Mouse (Mus musculus) heart, embryonic 14.5 days (tissue): ENCODE results near the gene Lrmp. TPM values are rescaled to one million over a fixed set of nuclear protein-coding genes. Genes with fewer than 3 reads are reported as not detected.

ENCODE experiments used
- ATAC-seq: fragments of 200-750 bp; cut with Nextera tagmentation; 2 replicates; pipeline ENCODE4 v1.8.0; 2017; ENCODE audit warnings: low read depth, moderate TSS enrichment; ENCODE audit not compliant: insufficient number of reproducible peaks, insufficient read depth, low FRiP score
- H3K27ac ChIP-seq, 2 experiments: fragments of 200-500 bp in 1 of 2; fragments of 300-500 bp in 1 of 2; sonication (generic) in 1 of 2; replicated peaks in 1 of 2; 2 replicates each; pipeline ENCODE4 v1.5.1; 2012 to 2014; ENCODE audit warnings: low read depth in 2 of 2, low read length in 2 of 2, control low read depth in 1 of 2, mild to moderate bottlenecking in 1 of 2, mixed read lengths in 1 of 2; ENCODE audit not compliant: control insufficient read depth in 1 of 2, insufficient read depth in 1 of 2
- H3K27me3 ChIP-seq: fragments of 300-500 bp; sonication (generic); 2 replicates; pipeline ENCODE4 v1.6.1; 2014; ENCODE audit warnings: mild to moderate bottlenecking, low read length, control low read depth; ENCODE audit not compliant: control insufficient read depth, insufficient read depth
- H3K36me3 ChIP-seq: fragments of 300-500 bp; sonication (generic); 2 replicates; pipeline ENCODE4 v1.6.1; 2014; ENCODE audit warnings: mild to moderate bottlenecking, control low read depth, low read length, mixed read lengths; ENCODE audit not compliant: control insufficient read depth, insufficient read depth
- H3K4me1 ChIP-seq, 2 experiments: fragments of 200-500 bp in 1 of 2; fragments of 300-500 bp in 1 of 2; sonication (generic) in 1 of 2; 2 replicates each; pipeline ENCODE4 v1.6.1; 2012 to 2014; ENCODE audit warnings: low read length in 2 of 2, control low read depth in 1 of 2, mixed read lengths in 1 of 2; ENCODE audit not compliant: control insufficient read depth in 2 of 2, insufficient read depth in 2 of 2
- H3K4me2 ChIP-seq: fragments of 300-500 bp; sonication (generic); 2 replicates; pipeline ENCODE4 v1.6.1; 2014; ENCODE audit warnings: mild to moderate bottlenecking, low read length
- H3K4me3 ChIP-seq, 2 experiments: fragments of 200-500 bp in 1 of 2; fragments of 300-500 bp in 1 of 2; sonication (generic) in 1 of 2; 2 replicates each; pipeline ENCODE4 v1.5.1; 2012 to 2014; ENCODE audit warnings: low read length in 2 of 2, mild to moderate bottlenecking in 2 of 2, control low read depth in 1 of 2, low read depth in 1 of 2, moderate library complexity in 1 of 2; ENCODE audit not compliant: control insufficient read depth in 1 of 2, insufficient read depth in 1 of 2
- H3K9ac ChIP-seq: fragments of 300-500 bp; sonication (generic); 2 replicates; pipeline ENCODE4 v1.6.1; 2014; ENCODE audit warnings: mild to moderate bottlenecking, low read length
- H3K9me3 ChIP-seq: fragments of 300-500 bp; sonication (generic); 2 replicates; pipeline ENCODE4 v1.6.1; 2016; ENCODE audit warnings: low read length, control low read depth; ENCODE audit not compliant: control insufficient read depth
- WGBS: fragments of 180-500 bp; shearing (Covaris S2); extraction: QIAGEN DNeasy Blood & Tissue Kit; methylation state at CpG from one replicate; pipeline ENCODE4 v1.1.7; 2014; 5-methylcytosine and 5-hydroxymethylcytosine counted together
- polyA plus RNA-seq: library from polyadenylated mRNA; unstranded; fragments of >200 nt; fragmentation: Nextera tagmentation; extraction: Ambion mirVana; gene quantifications from 2 replicates; pipeline ENCODE4 v1.2.1, GENCODE M21; 2014

Lrmp gene
- polyA plus RNA-seq, 1 experiment from 2014 or later: 1.4 TPM

DNA sequence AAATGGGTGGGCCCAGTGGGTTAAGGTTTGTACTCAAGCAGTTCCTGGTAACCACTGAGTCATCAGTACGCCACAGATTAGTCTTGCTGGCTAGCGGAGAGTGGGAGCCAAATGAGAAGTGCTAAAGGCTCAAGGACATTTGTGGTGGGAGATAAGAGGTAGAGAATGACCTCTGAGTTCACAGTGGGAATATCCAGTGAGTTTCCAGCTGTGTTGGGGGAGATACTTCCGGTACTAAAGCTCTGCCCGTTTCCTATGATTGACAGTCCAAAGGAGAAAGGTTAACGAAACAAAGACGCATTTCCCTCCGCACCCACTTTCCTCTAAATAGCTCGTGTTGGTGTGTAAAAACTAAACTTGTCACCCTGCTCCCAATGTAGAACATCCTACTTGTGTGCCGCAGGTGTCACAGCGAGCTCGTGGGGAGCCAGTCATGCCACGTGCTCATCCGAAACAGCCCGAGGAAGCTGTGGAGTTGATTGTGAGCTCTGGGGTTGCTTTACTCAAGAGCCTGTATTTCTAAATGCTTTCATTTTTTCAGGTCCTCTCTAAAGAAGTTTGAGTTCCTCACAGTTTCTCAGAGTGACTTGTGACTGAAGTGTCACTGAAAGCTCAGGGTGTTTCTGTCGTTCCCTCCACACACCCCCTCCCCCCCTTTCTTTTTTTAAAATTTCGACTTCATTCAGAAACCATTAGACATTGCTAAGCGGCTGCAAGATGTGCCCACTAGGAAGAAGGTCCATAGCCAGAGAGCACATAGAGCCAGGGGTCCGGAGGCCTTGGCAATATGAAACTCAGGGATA lies 5.5 kb downstream of the Lrmp start:
- peaks cover 31 to 57% of the 10 kb centered on the region in 2 experiments for H3K4me1 ChIP-seq
- no peak overlapping the region for H3K4me3 ChIP-seq
- no peaks in the 10 kb centered on the region for H3K36me3 ChIP-seq
- H3K27me3 ChIP-seq: no peaks in the 10 kb centered on the region
- peak overlapping the region; percentile 41 for H3K4me2 ChIP-seq
- 0 out of 2 replicates have a peak overlapping the region, but pooled peaks have one; percentile 11 for H3K9ac ChIP-seq
- WGBS: 24% methylated on average over 18 of the region's 18 CpGs
- H3K9me3 ChIP-seq: no peaks in the 10 kb centered on the region
- peak overlapping the region; percentile 0 to 19; a peak in 1 of 4 replicates for H3K27ac ChIP-seq
- no peak for ATAC-seq

DNA sequence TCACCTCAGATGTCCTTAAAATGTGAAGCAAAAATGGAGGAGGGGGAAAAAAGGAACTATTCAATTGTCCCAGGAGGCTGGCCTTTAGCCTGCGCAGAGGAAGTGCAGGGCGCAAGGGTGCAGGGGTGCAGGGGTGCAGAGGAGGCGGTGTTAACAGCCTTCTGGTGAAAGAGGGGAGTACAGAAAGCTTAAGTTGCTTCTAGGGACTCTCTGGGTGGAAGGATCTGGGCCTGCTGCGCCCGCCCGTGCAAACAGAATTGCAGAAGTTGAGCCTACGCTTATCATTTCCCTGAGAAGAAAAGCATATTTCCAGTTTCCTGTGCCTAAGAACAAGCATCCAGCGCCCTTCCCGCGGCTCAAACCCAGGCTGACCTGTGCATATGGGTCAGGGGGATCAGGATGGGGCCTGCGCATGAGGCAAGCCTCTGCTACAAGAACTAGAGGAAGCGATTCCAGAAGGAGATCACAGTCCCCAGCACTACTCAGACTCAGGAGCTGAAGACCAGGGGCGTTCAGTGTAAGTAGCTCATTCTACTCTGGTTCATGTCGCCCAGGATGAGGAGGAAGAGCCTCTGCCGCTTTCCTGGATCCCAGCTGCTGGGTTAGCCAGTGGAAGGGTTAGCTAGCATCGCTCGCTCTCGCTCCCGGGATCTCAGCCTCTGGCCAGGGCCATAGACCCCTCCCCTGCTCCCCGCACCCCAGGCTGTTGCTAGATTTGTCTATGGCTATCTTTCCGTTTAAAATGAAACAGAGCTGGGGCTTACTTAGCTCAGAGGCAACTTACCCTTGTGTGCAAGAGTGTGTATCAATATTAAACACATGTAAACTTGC lies 6.4 kb downstream of the Lrmp start:
- Histone ChIP-seq H3K4me3 (no peak overlapping the region), H3K4me1 (peaks cover 27 to 63% of the 10 kb centered on the region in 2 experiments), H3K9ac (0 out of 2 replicates have a peak overlapping the region, but pooled peaks have one; percentile 40), H3K36me3 (no peaks in the 10 kb centered on the region), H3K9me3 (no peaks in the 10 kb centered on the region), H3K4me2 (peak overlapping the region; percentile 41; the same call in 1 of the 2 replicates), H3K27ac (peak overlapping the region; percentile 19; a peak in 3 of 4 replicates), H3K27me3 (no peaks in the 10 kb centered on the region)
- ATAC-seq: no peak
- WGBS: 55% methylated on average over 21 of the region's 21 CpGs

DNA sequence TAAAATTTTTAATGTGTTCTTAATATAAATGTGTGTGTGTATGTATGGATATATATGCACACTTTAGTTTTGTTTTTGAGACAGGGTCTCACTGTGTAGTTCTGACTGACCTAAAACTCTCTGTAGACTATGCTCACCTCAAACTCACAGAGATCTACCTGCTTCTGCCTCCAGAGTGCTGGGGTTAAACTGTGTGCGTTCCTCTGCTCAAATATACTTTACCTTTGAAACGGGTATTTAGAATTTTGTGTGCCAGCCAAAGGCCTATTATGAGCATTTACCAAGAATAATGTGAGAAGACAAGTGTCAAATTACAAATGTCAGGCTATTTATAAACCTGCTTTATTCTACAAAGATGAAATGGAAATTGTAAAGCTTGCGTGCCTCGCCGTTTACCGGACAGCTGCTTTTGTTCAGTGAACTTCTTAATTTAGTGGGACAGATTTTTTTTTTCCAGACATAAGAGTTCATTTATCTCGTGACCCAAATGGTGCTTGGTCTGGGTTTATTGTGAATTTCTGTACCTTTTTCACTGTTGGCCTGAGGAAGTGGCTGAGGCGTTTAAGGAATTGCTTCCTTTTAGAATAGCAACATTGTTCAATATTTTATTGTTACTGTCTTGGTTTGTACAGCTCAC lies 7.1 kb downstream of the Lrmp start:
- no peak for ATAC-seq
- Histone ChIP-seq H3K36me3 (no peaks in the 10 kb centered on the region), H3K4me1 (peaks cover 27 to 63% of the 10 kb centered on the region in 2 experiments), H3K27me3 (no peaks in the 10 kb centered on the region), H3K4me3 (no peak overlapping the region), H3K9ac (no peak overlapping the region), H3K9me3 (no peaks in the 10 kb centered on the region), H3K4me2 (peak overlapping the region; percentile 34), H3K27ac (peak overlapping the region in 1 of 2 experiments; percentile 19; a peak in 1 of 4 replicates)
- WGBS: 47% methylated on average over 8 of the region's 8 CpGs

DNA sequence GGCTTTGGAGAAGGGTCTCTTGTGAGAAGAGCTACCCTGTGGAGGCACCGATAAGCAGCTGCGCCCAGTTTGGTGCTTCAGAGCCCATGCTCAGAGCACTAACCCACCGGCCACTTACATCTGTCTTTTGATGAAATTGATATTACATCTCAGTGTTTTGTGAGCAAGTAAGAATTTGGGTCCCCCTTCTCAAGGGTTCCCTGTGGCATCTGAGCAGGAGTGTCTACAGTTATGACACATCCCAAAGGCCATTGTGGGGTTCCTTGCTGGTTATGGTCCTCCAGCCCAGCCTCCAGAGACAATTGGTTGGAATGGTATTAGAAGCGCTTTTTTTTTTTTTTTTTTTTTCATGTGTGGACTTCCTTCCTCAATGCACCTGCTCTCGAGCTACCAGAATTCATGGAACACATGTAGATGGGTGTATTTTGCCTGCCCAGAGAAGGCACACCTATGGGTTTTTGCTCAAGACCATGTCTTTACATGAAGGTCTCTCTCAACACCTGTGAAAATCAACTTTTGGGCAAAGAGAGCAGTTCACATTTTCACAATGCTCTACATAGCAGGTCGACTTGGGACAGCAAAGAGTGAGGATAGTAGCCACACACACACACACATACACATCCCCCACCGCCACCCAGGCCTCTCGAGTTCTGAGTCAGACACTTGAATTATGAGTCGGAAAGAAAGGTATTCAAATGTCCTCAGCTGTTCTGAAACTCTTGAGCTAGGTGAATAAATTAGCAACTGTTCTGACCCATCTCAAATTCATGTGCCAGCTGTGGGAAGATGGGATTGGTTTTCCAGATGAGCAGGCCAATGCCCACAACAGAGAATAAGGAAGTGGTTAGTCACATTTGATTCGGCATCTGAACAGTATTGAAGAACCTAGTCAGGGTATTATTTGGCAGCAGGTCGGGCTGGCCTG lies 7.9 kb downstream of the Lrmp start:
- no peak overlapping the region for H3K9ac ChIP-seq
- H3K36me3 ChIP-seq: no peaks in the 10 kb centered on the region
- peak overlapping the region; percentile 34; the same call in 1 of the 2 replicates for H3K4me2 ChIP-seq
- WGBS: 77% methylated on average over 11 of the region's 11 CpGs
- H3K9me3 ChIP-seq: no peaks in the 10 kb centered on the region
- H3K4me1 ChIP-seq: peaks cover 27 to 63% of the 10 kb centered on the region in 2 experiments
- no peaks in the 10 kb centered on the region for H3K27me3 ChIP-seq
- H3K4me3 ChIP-seq: no peak overlapping the region
- 0 out of 4 replicates have a peak overlapping the region, but pooled peaks of 1 of the 2 experiments have one; percentile 4 for H3K27ac ChIP-seq
- no peak for ATAC-seq

DNA sequence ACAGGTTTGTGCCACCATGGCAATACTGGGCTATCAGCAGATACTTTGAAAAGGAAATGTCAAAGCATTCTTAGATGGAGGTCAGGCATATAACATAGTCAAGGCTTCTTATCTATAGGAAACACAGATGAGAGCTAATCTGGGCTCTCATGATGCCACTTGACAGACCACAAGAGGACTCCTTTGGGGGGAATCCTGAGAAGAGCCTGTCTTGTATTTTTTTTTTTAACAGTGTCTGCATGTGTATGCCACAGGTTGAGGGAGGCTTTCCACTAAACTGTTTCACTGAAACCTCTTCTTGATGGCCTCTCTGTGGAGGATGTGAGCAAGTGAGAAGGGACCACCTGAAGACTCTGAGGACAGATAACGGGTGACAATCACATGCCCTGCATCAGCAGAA lies 9.2 kb downstream of the Lrmp start:
- H3K27ac ChIP-seq: peak overlapping the region; percentile 5 to 92; a peak in 2 of 4 replicates
- H3K9ac ChIP-seq: no peak overlapping the region
- 65% methylated on average over 1 of the region's 1 CpGs for whole genome bisulfite sequencing
- H3K9me3 ChIP-seq: no peaks in the 10 kb centered on the region
- no peak overlapping the region; the same call in 1 of the 2 replicates for H3K4me2 ChIP-seq
- ATAC-seq: no peak
- no peak overlapping the region for H3K4me3 ChIP-seq
- H3K36me3 ChIP-seq: no peaks in the 10 kb centered on the region
- H3K27me3 ChIP-seq: no peaks in the 10 kb centered on the region
- peaks cover 27 to 59% of the 10 kb centered on the region in 2 experiments for H3K4me1 ChIP-seq

DNA sequence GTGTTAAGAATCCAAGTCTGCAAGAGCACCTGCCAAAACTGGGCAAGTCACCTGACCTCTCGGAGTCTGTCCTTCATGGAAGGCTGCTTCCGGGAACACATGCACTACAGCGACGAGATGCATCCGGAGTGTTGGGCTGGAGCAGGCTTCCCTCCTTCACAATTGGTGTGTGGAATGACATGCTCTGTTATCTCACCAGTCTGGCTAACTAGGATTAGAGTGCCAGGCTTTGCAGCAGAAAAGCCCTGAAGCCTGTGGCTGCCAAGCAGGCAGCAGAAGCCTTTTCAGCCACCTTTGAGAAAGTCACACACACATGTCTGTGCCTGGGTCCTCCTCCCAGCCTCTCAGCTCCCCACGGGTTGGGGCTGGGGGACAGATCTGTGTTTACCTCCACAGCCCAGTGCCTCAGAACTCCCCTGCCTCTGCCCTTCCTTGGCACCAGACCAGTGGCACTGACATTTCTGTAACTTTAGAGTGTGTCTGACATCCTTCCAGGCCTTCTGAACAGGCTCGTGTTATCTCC lies 10.2 kb downstream of the Lrmp start:
- 12% methylated on average over 7 of the region's 7 CpGs for WGBS
- no peaks in the 10 kb centered on the region for H3K36me3 ChIP-seq
- peaks cover 21 to 49% of the 10 kb centered on the region in 2 experiments for H3K4me1 ChIP-seq
- ATAC-seq: peak; percentile 63
- H3K27me3 ChIP-seq: no peaks in the 10 kb centered on the region
- no peaks in the 10 kb centered on the region for H3K9me3 ChIP-seq
- H3K4me2 ChIP-seq: peak overlapping the region; percentile 28
- H3K27ac ChIP-seq: peak overlapping the region; percentile 92 to 93
- H3K9ac ChIP-seq: peak overlapping the region; percentile 51
- H3K4me3 ChIP-seq: no peak overlapping the region
